Mouse (Mus musculus): ENCODE data around the gene Krt35.

Gene Krt35

DNA sequence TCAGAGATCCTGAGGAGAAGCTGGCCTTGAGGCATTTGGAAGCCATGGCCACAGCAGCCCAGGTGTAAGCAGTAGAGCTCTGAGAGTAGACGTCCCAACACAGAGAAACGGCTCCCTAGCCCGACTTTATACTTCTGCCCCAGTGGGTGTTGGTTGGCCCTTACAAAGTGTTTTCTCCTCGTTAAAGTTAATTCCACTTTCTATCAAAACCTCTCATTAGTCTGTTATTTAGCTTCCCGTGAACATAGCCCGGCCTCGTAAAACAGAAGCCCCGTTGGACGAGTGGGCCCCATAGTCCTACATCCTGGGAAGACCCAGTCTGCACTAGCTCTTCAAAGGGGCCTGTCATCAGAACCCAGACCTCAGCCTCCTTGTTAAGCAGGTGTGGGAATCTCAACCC is at the start of gene Krt35:
Gene Krt35, minus strand, starts transcription at position 101 of the 400 bp plus-strand sequence.
- no peak for DNase-seq (ENCODE audit: low spot score in 2 of 2)

DNA sequence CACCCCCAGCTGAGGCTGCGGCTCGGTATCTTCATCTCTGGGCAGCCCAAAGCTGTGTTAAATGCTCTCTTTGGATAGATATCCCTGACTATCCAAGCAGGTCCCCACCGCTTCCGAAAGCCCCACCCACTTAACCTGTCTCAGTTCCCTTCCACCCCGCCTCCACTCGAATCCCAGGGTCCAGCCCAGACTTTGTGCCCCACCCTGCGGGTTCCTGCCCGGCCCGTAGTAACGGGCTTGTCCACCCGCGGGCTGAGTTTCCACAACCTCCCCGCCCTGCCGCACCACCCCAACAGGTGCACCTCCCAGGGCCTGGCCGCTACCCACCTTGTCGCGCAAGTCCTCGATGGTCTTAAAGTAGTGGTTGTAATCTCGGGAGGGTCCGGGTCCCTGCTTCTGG is 49.1 kb upstream of the Krt35 start:
- DNase-seq (ENCODE audit: low spot score in 2 of 2), result no peak

DNA sequence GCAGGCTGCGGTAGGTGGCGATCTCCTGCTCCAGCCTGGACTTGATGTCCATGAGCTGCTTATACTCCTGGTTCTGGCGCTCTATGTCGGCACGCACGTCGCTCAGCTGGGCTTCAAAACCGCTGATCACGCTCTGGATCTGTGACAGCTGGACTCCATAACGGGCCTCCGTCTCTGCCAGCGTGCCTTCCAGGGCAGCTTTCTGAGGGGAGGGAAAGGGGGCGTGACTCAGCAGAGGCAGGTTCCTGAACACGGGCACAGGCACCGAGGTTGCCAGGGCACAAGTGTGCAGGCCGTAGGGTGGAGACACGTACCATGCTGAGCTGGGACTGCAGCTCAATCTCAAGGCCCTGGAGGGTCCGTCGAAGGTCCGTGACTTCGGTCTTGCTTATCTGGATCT is 44.9 kb upstream of the Krt35 start:
- DNase-seq (ENCODE audit: low spot score in 2 of 2), result no peak

DNA sequence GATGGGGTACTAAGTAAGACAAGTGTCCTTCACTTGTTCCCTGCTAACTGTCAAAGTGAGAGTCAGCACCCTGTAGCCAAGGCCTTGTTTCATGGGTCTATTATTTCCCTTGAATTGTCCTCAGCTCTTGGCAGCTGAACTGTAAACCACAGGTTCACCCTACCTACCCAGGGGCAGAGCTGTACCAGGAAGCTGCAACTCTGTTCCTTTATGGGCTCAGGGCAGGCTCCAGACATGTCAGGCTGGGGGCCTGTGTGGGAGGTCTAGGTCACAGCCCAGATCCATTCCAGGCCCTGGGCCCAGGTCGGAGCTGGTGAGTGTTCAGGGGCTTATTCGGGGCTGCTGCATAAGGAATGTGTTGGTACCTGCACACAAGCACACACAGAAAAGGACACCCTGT is 43.4 kb upstream of the Krt35 start:
- DNase-seq (ENCODE audit: low spot score in 2 of 2), result no peak

DNA sequence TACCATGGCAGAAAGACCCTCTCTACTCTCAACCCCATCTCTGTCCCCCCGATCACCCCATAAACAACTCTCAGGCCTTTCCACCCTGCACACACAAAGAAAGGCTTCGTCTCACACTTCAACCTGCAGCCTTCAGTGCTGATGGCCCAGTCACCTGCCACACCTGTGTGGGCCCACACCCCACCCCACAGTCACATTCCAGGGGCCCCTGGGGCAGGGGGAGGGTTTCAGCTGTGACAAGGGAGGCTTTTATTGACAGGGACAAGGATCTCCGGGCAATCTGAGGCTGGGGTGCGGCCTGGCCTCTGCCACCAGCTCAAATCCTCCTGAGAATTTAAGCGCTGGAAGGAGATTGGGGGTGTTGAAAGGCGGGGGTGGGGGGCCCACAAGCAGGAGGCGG is 42.8 kb upstream of the Krt35 start:
- DNase-seq (ENCODE audit: low spot score in 2 of 2), result no peak

DNA sequence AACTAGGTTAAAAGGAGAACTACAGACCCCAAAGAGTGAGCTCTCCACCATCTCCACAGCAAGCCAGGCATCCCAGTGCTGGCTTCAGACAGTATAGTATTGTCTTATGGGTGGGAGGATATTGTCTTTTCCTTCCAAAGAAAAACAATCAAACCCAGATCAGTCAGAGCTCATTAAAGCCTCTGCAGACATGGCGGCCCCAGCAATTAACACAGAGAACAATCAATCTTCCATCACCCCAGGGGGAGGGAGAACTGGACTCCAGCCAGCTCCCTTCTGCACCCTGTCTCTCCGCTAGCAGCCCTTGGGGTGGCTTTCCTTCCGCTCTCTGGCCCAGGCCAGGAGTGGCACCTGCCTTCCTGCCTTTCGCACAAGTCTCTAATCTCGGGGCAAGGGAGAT is 41.7 kb upstream of the Krt35 start:
- DNase-seq (ENCODE audit: low spot score in 2 of 2), result no peak

DNA sequence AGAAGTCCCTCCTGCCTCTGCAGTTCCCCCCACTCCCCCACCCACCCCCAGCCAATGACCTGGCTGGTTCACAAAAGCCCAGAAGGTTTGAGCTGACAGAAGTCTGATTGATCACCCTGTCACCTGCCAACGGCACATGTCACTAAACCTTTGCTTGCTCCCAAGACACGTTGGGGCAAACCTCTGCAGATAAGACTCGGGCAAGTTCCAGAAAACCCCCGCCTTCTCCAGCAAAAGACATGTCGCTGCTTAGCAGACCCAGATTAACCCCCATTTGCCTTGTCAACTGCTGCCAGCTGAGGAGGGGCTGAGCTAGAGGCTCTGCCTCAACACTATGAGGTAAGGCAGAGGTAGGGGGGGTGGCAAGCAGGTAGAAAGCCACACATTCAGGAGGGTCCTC is 40.5 kb upstream of the Krt35 start:
- DNase-seq (ENCODE audit: low spot score in 2 of 2), result no peak

DNA sequence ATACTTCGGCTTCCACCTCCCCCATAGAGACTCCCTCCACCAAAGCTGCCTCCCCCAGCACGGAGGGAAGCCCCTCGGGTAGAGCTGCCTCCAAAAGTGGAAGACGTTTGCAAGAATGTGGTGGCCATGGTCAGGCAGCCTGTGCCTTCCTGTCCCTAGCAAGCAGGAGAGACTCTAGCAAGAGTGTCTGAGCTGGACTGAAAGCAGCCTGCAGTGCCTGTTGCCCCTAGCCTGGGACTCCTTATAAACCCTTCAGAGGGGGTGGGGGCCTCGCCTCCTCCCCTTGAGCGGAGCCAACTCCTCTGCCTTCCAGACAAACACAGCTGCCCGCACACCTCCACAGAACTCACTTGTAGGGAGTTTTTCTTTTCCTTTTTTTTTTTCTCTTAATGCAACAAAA is 39.7 kb upstream of the Krt35 start, which contains the start of gene Krt15:
Gene Krt15, minus strand, starts transcription at position 198 of the 400 bp plus-strand sequence.
- DNase-seq (ENCODE audit: low spot score in 2 of 2), result no peak

DNA sequence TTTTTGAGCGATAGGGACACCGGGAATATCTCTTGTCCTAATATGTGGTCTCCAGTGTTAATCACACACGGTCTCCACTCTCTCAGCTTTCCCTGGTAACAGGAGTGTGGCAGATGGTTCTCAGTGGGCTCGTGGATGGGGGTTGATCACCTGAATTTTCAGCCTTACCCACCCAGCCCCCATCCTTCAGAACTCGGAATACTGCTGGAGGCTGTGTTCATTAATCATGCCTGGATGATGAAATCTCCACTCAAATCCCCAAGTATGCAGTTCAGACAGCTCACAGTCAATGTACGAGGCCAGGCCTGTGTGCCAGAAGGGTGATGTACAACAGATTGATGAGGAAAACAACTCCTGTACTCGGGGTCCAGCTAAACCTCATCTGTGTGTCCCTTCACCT is 28.9 kb upstream of the Krt35 start:
- no peak for DNase-seq (ENCODE audit: low spot score in 2 of 2)

DNA sequence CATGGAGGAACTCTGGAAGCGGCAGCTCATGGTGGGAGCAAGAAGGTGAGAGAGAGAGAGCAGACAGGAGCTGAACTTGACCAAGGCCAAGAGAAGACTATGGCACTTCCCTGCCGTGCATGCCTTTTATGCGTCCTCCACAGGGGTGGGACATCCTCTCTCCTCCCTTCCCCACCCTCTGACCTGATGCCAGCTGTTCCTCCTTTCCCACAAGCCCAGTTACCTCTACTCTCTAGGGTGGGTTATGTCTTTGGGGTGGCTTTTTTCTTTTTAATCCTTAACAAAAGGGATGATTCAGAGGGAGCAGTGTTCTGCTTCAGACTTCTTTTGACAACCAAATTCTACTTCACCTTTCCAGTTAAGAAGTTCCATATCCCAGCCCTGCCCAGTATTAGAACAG is 25.4 kb upstream of the Krt35 start, which contains the start of gene Krt13:
Gene Krt13, minus strand, starts transcription at position 101 of the 400 bp plus-strand sequence.
- DNase-seq (ENCODE audit: low spot score in 2 of 2), result no peak

DNA sequence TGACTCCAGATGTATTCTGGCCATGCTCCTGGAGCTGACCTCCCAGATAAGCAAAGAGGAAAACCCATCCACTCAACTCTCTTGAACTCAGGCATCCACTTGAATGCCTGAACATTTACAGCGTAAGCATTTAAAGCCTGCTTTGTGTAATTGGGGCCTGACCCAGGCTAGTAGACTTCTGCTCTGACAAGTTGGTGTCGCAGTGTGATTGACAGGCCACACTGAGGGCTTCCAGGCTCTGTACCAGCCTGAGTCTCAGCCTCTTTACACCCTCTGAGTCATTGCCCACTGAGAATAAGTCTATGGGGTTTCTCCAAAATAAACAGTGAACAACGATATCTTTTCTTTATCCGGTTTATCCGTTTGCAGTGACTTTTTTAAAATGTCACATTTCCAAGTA is 24.3 kb upstream of the Krt35 start:
- DNase-seq (ENCODE audit: low spot score in 2 of 2), result no peak

DNA sequence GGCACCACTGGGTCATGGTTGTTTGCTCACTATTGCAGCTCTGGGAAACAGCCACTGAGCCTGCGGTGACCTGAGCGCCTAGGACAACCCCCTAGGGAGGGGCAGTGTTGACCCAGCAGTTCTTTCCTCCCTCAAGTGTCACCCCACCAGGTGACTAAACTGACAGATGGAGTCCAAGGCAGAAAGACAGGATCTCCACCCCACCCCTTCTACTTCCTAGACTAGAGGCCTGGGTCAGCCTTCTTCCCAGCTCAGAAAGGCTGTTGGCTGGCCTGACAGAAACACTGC is 17.6 kb upstream of the Krt35 start:
- no peak for DNase-seq (ENCODE audit: low spot score in 2 of 2)

DNA sequence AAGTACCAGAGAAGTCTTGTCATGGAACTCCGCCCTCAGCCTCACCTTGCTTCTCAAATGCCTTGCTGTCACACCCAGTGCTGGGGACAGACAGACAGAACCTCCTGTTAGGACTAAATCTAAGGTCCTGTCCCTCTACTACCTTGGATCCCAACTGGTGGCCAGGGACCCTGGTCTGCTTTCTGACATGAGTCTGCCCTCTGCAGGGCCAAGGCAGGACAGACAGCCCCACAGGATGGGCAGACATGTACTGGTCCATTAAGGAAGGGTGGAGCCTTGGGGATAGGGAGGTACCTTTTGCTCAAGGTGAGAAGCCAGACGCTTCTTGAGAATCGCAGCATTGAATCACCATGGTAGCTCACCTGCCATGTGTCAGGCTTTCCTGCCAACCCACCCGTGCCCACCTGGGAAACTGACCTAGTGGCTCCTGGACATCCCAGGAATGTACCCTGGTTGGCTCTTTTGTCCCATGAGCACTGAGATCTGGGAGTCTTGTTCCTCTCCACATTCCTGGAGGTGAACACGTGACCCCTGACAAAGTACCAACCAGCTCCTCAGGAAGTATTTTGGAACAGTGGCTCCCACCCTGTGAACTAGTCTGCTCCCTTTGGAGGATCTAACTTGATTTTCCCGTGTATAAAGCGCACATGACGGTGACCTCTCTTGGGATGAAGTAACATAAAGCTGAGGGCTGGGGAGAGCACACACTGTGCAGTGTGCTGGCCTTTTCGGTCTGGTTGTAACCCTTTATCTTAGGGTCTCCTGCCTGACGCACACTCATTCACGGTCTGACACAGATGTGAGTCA is 17.1 kb upstream of the Krt35 start:
- DNase-seq (ENCODE audit: low spot score in 2 of 2), result no peak

DNA sequence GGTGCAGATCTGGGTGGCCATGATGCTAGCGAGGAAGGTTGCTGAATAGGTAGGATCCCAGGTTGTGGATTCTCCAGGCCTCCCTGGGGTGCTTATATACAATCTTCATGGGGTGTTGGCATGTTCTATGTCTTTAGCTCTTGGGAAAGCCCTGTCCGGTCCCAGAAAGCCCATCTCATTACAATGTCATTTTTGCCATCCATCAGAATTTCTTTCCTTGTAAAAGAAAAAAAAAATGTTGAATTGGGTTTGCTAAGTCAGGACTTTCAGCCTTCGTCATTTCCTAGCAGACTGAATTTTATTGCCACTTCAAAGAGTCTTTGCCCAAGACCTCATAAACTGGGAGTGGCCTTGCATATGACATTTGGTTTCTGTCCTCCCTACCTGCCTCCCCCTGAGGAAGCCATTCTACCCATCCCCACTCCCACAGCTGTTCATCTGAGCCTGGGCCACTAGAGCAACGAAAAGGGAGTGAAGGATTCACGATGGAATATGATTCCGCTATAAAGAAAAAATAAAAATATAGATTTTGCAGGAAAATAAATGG is 9.6 kb upstream of the Krt35 start, which contains the start of gene Krt36:
Gene Krt36, minus strand, starts transcription at position 51 of the 547 bp plus-strand sequence.
- no peak for DNase-seq (ENCODE audit: low spot score in 2 of 2)

DNA sequence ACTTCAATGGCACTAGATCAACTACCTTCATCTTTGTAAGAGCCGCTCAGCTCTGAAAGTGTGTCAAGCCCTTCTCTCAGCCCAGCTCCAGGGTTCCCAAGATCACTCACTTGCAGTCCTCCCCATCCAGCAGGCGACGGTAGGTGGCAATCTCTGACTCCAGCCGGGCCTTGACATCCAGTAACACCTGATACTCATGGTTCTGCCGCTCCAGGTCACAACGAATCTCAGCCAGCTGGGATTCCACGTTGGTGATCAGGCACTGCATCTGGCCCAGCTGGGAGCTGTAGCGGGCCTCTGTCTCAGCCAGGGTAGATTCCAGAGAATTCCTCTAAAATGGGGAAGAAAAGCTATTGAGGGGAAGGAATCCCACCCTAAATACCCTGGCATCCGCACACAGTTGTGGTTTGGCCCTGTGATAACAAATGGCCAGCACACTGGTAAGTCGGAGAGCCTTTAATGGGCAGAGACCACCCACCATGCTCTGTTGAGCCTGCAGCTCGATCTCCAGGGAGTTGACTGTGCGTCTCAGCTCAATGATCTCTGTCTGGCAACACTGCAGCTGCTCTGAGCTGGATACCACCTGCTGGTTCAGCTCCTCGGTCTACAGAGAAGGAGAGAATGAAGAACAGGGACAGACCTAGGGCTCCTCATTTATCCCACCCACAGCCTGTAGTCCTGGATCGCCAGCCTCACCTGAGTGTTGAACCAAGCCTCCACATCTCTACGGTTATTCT is 6.8 kb upstream of the Krt35 start:
- no peak for DNase-seq (ENCODE audit: low spot score in 2 of 2)

DNA sequence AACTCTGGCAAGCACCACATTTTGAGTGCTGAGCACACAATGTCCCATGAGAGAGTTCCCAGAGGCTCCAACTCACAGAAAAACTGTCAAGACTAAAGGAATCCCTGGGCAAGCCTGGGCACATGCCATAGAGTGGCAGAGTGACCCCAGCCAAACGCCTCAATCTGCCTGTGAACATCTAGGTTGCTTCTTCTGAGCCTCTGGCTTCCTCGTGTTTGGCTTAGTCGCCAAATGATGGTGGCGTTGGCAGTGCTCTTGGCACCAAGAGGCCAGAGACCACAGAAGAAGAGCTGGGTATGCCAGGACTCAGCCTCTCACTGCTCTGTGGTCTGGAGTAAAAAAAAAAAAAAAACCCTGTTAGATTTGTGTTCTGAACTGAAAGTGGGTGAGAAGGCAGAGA is 4.3 kb upstream of the Krt35 start:
- DNase-seq (ENCODE audit: low spot score in 2 of 2), result no peak

DNA sequence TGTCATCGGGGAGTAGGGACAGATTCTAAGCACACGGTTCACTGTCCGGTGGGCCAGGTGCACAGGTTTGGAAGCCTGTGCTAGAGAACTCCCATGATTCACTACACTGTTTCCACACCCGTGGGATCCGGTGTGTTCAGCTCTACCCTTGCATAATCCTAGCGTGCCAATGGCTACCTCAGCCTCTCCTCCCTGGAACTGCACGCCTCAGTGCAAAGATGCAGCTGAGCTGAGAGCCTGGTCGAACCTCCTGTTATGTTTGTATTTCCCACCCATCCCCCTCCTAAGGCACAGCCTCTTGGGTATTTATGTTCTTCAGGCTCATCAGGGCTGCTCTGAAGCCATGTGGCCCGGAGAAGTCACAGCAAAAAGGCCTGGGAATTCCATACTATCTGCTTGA is 1.8 kb upstream of the Krt35 start:
- DNase-seq (ENCODE audit: low spot score in 2 of 2), result no peak

DNA sequence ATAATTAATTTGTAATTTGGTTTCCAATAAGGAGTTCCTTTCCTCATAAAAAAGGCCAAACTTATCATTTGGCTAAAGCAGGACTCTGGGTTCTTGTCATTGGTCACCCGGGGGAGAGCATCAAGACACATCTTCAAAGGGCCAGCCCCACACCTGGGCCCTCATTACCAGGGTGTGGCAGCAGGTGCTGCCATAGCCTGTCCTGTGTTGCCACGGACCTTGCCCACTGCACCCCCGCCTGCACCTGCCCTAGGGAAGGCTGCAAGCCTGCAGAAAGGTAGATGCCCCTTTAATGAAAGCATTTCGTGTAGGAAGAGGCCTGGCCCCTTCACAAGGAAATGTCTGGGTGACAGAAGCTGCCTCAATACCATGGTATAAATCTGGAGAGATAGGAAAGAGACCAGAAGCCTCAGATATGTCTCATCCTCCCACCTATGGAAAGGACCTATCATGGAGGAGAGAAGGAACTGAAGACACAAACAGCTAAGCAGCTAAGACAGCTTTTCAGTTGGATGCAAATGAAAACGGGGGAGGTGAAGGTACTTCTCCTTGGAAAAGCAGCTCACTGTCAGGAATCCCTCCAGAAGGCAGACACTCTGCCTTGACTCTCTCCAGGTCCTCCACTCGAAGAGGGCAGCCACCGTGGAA is 7.5 kb downstream of the Krt35 start:
- DNase-seq (ENCODE audit: low spot score in 2 of 2), result no peak

DNA sequence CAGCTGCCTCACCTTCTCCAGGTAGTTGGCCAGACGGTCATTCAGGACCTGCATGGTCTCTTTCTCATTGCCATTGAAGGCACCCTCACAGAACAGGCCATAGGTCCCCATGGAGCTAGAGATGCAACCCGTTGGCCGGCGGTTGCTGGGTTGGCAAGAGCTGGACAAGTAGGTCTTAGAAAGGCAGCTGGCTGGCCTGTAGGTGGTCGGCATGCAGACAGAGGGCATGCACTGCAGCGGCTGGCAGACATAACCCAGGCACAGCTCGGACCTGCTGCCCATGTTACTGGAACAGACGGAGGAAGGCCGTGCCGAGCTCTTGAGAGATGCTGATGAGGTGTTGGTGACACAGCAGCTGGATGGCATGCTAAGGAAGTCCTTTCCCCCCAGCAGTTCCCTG is 8.2 kb downstream of the Krt35 start, which contains the start of gene Krt32:
Gene Krt32, minus strand, starts transcription at position 366 of the 400 bp plus-strand sequence.
- DNase-seq (ENCODE audit: low spot score in 2 of 2), result no peak

DNA sequence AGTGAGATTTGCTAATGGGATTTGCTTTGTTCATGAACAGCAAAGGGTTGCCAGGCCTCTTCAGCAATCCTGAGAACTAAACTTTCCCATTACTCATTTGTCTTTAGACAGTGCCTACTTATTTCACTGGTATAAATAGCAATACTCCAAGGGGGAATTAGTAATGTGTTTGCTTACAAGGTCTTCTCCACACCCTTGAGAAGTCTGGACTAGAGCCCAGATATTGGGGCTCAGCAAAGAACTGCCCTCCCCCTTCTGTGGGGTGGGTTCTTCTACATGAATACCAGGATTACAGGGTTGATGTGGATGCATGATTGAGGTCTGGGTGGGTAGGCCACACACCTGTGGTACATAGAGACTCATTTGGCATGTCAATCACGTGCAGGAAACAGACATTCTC is 22.2 kb downstream of the Krt35 start:
- DNase-seq (ENCODE audit: low spot score in 2 of 2), result no peak

DNA sequence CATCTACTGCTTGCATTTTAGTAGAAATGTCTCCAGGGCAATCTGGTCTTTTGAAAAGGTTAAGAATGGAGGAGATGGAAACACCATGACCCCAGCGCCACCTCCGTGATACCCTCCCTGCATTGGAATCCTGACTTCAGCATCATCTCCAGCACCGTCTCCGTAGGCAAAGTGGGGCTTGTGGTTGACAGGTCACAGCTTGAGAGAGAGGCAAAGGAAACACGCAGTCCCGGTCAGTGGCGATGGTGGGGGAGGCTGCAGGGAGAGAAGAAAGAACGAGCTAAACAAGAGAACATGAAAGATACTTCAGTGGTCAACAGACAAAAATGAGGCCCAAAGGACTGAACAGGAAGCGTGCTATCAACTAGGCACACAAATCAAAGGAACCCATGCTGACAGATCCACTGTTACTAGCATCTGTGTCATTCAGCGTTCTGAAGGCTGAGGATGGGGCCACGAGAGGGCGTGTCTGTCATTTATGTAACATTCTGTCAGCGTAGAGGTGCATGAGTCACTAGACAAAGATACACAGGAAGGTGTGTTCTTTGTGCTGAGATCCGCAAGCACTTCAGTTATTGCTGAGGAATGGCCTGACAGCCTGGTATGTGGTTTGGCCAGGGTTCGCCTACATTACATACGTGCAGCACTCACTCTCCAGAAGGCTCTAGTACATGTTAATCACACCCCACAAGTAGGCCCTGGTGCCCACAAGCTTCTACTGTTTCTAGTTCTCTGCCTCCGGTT is 28.6 kb downstream of the Krt35 start:
- DNase-seq (ENCODE audit: low spot score in 2 of 2), result no peak
